Mouse (Mus musculus) megakaryocyte-erythroid progenitor cell, adult 5-6 weeks (primary cell): Measurements from ENCODE around the gene Gm42688. TPM values are rescaled to one million over a fixed set of nuclear protein-coding genes. Genes with fewer than 3 reads are reported as not detected.

Experiments used
- total RNA-seq, 2 experiments: library from RNA; stranded (forward) in 1 of 2; stranded (reverse) in 1 of 2; fragments of 200-1000, 215-1000 nt in 1 of 2; fragments of >200 nt in 1 of 2; fragmentation: Nextera tagmentation in 1 of 2; gene quantifications; 2 replicates each; pipeline ENCODE4 v1.2.3; 2014 to 2017

The Gm42688 gene
- total RNA-seq, 2 experiments from 2014 or later, result 5.4 to 8.3 TPM

Other genes starting within 250 kb of the Gm42688 start
- gene Sema4f, start 161.8 kb upstream of the Gm42688 start, total RNA-seq (2014; fragmentation: Nextera tagmentation), result not detected in 2 replicates
- gene Sema4f, start 161.8 kb upstream of the Gm42688 start, total RNA-seq (2017), result not detected in 2 replicates
- gene M1ap, start 154.7 kb upstream of the Gm42688 start, total RNA-seq (2014; fragmentation: Nextera tagmentation), result 11.4 and 16.2 TPM in 2 replicates
- gene M1ap, start 154.7 kb upstream of the Gm42688 start, total RNA-seq (2017), result 7.5 and 10.2 TPM in 2 replicates
- 15.0 and 25.0 TPM in 2 replicates for gene Dok1, start 68.1 kb upstream of the Gm42688 start, total RNA-seq (2014; fragmentation: Nextera tagmentation)
- gene Dok1, start 68.1 kb upstream of the Gm42688 start, total RNA-seq (2017), result 24.2 and 46.1 TPM in 2 replicates
- 0.67 and 8.2 TPM in 2 replicates for gene Loxl3, start 67.4 kb upstream of the Gm42688 start, total RNA-seq (2014; fragmentation: Nextera tagmentation)
- gene Loxl3, start 67.4 kb upstream of the Gm42688 start, total RNA-seq (2017), result 0.61 and 0.88 TPM in 2 replicates
- gene Aup1, start 47.1 kb upstream of the Gm42688 start, total RNA-seq (2014; fragmentation: Nextera tagmentation), result 246 and 368 TPM in 2 replicates
- gene Aup1, start 47.1 kb upstream of the Gm42688 start, total RNA-seq (2017), result 115 and 128 TPM in 2 replicates
- 225 and 296 TPM in 2 replicates for gene Htra2, start 46.3 kb upstream of the Gm42688 start, total RNA-seq (2014; fragmentation: Nextera tagmentation)
- gene Htra2, start 46.3 kb upstream of the Gm42688 start, total RNA-seq (2017), result 97.5 and 128 TPM in 2 replicates
- 6.0 and 7.9 TPM in 2 replicates for gene Dqx1, start 43.8 kb upstream of the Gm42688 start, total RNA-seq (2014; fragmentation: Nextera tagmentation)
- gene Dqx1, start 43.8 kb upstream of the Gm42688 start, total RNA-seq (2017), result 0.56 and 1.0 TPM in 2 replicates
- gene Tlx2, start 31.3 kb upstream of the Gm42688 start, total RNA-seq (2014; fragmentation: Nextera tagmentation), result not detected in 2 replicates
- not detected in 2 replicates for gene Tlx2, start 31.3 kb upstream of the Gm42688 start, total RNA-seq (2017)
- 25.1 and 27.3 TPM in 2 replicates for gene Pcgf1, start 23.7 kb upstream of the Gm42688 start, total RNA-seq (2014; fragmentation: Nextera tagmentation)
- gene Pcgf1, start 23.7 kb upstream of the Gm42688 start, total RNA-seq (2017), result 7.2 and 12.7 TPM in 2 replicates
- gene Lbx2, start 15.2 kb upstream of the Gm42688 start, total RNA-seq (2014; fragmentation: Nextera tagmentation), result not detected in 2 replicates
- not detected in 2 replicates for gene Lbx2, start 15.2 kb upstream of the Gm42688 start, total RNA-seq (2017)
- 11.3 and 11.7 TPM in 2 replicates for gene Ccdc142, start within 50 bp of the Gm42688 start, total RNA-seq (2014; fragmentation: Nextera tagmentation)
- gene Ccdc142, start within 50 bp of the Gm42688 start, total RNA-seq (2017), result 0.38 and 13.3 TPM in 2 replicates
- gene Mrpl53, start 7.4 kb downstream of the Gm42688 start, total RNA-seq (2014; fragmentation: Nextera tagmentation), result 50.1 and 97.7 TPM in 2 replicates
- gene Mrpl53, start 7.4 kb downstream of the Gm42688 start, total RNA-seq (2017), result 37.2 and 37.5 TPM in 2 replicates
- gene Mogs, start 13.9 kb downstream of the Gm42688 start, total RNA-seq (2014; fragmentation: Nextera tagmentation), result 76.2 and 97.3 TPM in 2 replicates
- 88.3 and 127 TPM in 2 replicates for gene Mogs, start 13.9 kb downstream of the Gm42688 start, total RNA-seq (2017)
- gene Wbp1, start 19.9 kb downstream of the Gm42688 start, total RNA-seq (2014; fragmentation: Nextera tagmentation), result 29.1 and 56.6 TPM in 2 replicates
- 61.5 and 75.1 TPM in 2 replicates for gene Wbp1, start 19.9 kb downstream of the Gm42688 start, total RNA-seq (2017)
- gene Ino80b, start 23.8 kb downstream of the Gm42688 start, total RNA-seq (2014; fragmentation: Nextera tagmentation), result 11.2 and 20.1 TPM in 2 replicates
- gene Ino80b, start 23.8 kb downstream of the Gm42688 start, total RNA-seq (2017), result 28.8 and 32.8 TPM in 2 replicates
- gene Rtkn, start 33.8 kb downstream of the Gm42688 start, total RNA-seq (2014; fragmentation: Nextera tagmentation), result 0.49 TPM in 1 of 2 replicates, not detected in the other
- gene Rtkn, start 33.8 kb downstream of the Gm42688 start, total RNA-seq (2017), result 0.42 TPM in 1 of 2 replicates, not detected in the other
- 4.5 TPM in 1 of 2 replicates, not detected in the other for gene Wdr54, start 54.8 kb downstream of the Gm42688 start, total RNA-seq (2014; fragmentation: Nextera tagmentation)
- not detected in 2 replicates for gene Wdr54, start 54.8 kb downstream of the Gm42688 start, total RNA-seq (2017)
- gene 1700003E16Rik, start 54.8 kb downstream of the Gm42688 start, total RNA-seq (2014; fragmentation: Nextera tagmentation), result 0.52 TPM in 1 of 2 replicates, not detected in the other
- gene 1700003E16Rik, start 54.8 kb downstream of the Gm42688 start, total RNA-seq (2017), result not detected in 2 replicates
- 45.8 and 68.1 TPM in 2 replicates for gene Dctn1, start 64.3 kb downstream of the Gm42688 start, total RNA-seq (2014; fragmentation: Nextera tagmentation)
- 30.5 and 42.4 TPM in 2 replicates for gene Dctn1, start 64.3 kb downstream of the Gm42688 start, total RNA-seq (2017)
- not detected in 2 replicates for gene Slc4a5, start 118.2 kb downstream of the Gm42688 start, total RNA-seq (2014; fragmentation: Nextera tagmentation)
- 0.91 TPM in 1 of 2 replicates, not detected in the other for gene Slc4a5, start 118.2 kb downstream of the Gm42688 start, total RNA-seq (2017)
- 20.4 and 44.9 TPM in 2 replicates for gene Mthfd2, start 224.3 kb downstream of the Gm42688 start, total RNA-seq (2014; fragmentation: Nextera tagmentation)
- gene Mthfd2, start 224.3 kb downstream of the Gm42688 start, total RNA-seq (2017), result 26.9 and 30.5 TPM in 2 replicates
- 58.8 and 60.6 TPM in 2 replicates for gene Mob1a, start 224.4 kb downstream of the Gm42688 start, total RNA-seq (2014; fragmentation: Nextera tagmentation)
- 117 and 119 TPM in 2 replicates for gene Mob1a, start 224.4 kb downstream of the Gm42688 start, total RNA-seq (2017)
- gene Bola3, start 247.5 kb downstream of the Gm42688 start, total RNA-seq (2014; fragmentation: Nextera tagmentation), result 127 and 162 TPM in 2 replicates
- gene Bola3, start 247.5 kb downstream of the Gm42688 start, total RNA-seq (2017), result 90.1 and 125 TPM in 2 replicates